Mouse (Mus musculus) gastrocnemius, adult 18-20 months (tissue): ENCODE measurements around the gene Olfr747. TPM values are rescaled to one million over a fixed set of nuclear protein-coding genes. Genes with fewer than 3 reads are reported as not detected.
"Not testable (repeated sequence)": the region's sequence is repeated elsewhere in the genome, so short reads cannot be mapped to it uniquely, and the experiment has no call there.

Source experiments
- DNase-seq: peaks from one replicate; pipeline ENCODE4 v3.0.0; 2021; ENCODE audit warnings: low spot score
- long read RNA-seq, 2 experiments: library from polyadenylated mRNA; stranded (forward); transcript quantifications; one replicate each; pipeline ENCODE4 v2.0.0; 2021
- total RNA-seq, 2 experiments: library from RNA; stranded (reverse); gene quantifications; 2 replicates each; pipeline ENCODE4 v1.2.3; 2021

Gene Olfr747
- not detected for total RNA-seq
- long read RNA-seq, experiment 1: 0 reads
- long read RNA-seq, experiment 2: 0 reads

GRCm38 (mm10) chr14:50693106-50693505 is at the start of gene Olfr747:
TSS of gene Olfr747 (minus strand) at chr14:50693206.
- DNase-seq: no peak

DNA sequence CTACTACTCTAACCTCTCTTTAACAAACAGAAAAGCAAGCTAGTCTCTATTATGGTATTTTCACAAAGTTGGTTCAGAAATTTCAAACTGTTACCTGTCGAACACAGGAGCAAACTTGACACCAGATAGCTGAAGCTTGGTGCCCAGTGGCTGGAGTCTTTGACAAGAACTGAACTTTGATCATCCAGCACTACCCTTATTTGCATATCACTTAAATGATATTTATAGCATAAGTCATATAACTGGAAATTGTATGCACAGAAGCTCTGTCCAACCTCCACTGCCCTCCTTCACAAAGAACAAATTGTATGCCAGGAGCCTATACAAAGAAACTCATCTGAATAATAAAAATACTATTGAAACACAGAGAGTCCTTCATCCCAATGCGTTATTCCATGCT is 48.6 kb upstream of the Olfr747 start:
- no peak for DNase-seq

DNA sequence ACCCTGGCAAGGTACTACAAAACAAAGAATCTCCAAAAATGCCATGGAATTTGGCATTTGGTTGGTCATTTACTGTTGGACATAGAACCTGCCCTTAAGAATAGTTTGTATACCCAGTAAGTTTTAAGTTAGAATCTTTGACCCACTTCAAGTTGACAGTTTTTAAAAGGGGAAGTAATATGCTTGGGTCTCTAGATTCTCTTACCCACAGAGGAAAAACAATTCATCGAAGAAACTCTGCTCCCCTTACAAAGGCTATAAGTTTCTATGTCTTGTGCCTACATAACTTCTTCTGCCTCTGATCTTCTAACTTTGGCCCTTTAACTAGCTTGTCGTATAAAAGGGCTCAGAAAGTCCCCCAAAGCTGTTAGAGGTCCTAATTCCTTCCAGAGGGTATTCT is 47.3 kb upstream of the Olfr747 start:
- no peak for DNase-seq

DNA sequence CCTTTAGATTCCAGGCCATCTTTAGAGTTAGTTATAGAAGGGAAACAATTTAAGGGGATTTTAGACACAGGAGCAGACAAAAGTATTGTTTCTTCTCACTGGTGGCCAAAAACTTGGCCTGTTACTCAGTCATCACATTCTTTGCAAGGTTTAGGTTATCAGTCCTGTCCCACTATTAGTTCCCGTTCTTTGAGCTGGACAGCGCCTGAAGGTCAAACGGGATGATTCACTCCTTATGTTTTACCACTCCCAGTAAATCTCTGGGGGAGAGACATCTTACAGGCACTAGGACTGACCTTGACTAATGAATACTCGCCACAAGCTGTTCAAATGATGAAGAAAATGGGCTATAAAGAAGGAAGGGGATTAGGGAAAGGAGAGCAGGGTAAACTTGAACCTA is 29.4 kb upstream of the Olfr747 start:
- not testable (repeated sequence) for DNase-seq

DNA sequence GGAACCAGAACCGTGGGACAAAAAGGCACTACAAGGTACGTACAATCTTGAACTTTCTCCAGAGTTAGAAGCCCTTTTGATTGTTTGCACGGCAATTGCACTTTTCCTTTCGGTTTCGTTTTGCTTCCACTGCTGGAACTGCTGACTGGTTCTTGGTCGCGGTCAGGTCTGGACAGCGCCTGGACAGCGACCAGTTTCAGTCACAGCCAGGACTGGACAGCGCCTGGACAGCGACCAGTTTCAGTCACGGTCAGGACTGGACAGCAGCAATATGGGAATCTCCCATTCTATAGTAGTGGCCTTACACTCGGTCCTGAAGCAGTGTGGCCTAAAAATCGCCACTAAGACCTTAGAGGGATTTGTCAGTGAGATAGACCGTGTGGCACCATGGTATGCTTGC is 26.9 kb upstream of the Olfr747 start:
- not testable (repeated sequence) for DNase-seq

- DNase-seq: no peak
These were observed 14.1 kb upstream of the Olfr747 start, which contains the start of gene Olfr748 for GRCm38 (mm10) chr14:50707073-50707472. TSS of gene Olfr748 (plus strand) at chr14:50707373.

DNA sequence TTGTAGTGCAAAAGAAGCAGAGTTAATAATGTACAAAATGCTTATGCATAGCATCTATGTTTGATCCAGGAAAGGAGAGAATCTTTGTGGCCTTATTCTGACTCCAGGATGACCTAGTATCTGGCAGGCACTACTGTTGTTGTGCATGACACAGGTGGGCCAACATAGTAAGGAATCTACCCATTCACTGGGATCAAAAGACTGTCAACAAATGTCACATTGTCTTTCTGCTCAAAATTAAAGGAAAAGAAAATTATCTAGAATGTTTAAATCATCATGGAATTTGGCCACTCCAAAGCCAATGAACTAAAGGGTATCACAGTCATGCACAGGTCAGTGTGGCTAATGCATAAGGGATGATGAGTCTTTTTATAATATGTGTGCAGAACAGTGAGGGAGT is 46.2 kb downstream of the Olfr747 start, which contains the start of gene Olfr746:
Gene Olfr746 (plus strand): TSS at position 301 of the 400 bp plus-strand sequence.
- no peak for DNase-seq

- no peak for DNase-seq
These were observed 53.9 kb downstream of the Olfr747 start, which contains the start of gene Olfr745 for GRCm38 (mm10) chr14:50639088-50639487. TSS of gene Olfr745 (plus strand) at chr14:50639388.

Other genes starting within 250 kb of the Olfr747 start
- not detected for gene Olfr740, start 247.7 kb downstream of the Olfr747 start, total RNA-seq
- gene Olfr741, start 220.5 kb downstream of the Olfr747 start, total RNA-seq: not detected
- gene Olfr742, start 189.6 kb downstream of the Olfr747 start, total RNA-seq: not detected
- gene Olfr743, start 171.4 kb downstream of the Olfr747 start, total RNA-seq: not detected
- gene Olfr744, start 78.3 kb downstream of the Olfr747 start, total RNA-seq: not detected
- not detected for gene Olfr745, start 53.8 kb downstream of the Olfr747 start, total RNA-seq
- gene Olfr746, start 46.1 kb downstream of the Olfr747 start, total RNA-seq: not detected
- not detected for gene Olfr748, start 14.2 kb upstream of the Olfr747 start, total RNA-seq
- not detected for gene Olfr749, start 51.9 kb upstream of the Olfr747 start, total RNA-seq
- gene Ttc5, start 92.3 kb upstream of the Olfr747 start, total RNA-seq: 1 to 10 TPM; 5.1 to 6.5 TPM
- under 1 TPM in 1 of 2 experiments, not detected in 1; 0.40 TPM for gene Ccnb1ip1, start 114.5 kb upstream of the Olfr747 start, total RNA-seq
- gene Parp2, start 114.6 kb upstream of the Olfr747 start, total RNA-seq: 1 to 10 TPM; 8.6 to 9.5 TPM
- 1 to 10 TPM; 6.5 to 9.0 TPM for gene Tep1, start 177.4 kb upstream of the Olfr747 start, total RNA-seq
- 100 to 1,000 TPM in 1 of 2 experiments, 10 to 100 TPM in 1; 56.5 to 114 TPM for gene Klhl33, start 204.3 kb upstream of the Olfr747 start, total RNA-seq
- gene Osgep, start 231.7 kb upstream of the Olfr747 start, total RNA-seq: 10 to 100 TPM; 45.9 to 47.5 TPM
- 10 to 100 TPM; 29.1 to 29.2 TPM for gene Apex1, start 231.8 kb upstream of the Olfr747 start, total RNA-seq
- gene Pip4p1, start 237.7 kb upstream of the Olfr747 start, total RNA-seq: 10 to 100 TPM; 16.1 to 16.7 TPM
- 1 to 10 TPM; 3.3 to 4.5 TPM for gene Pnp, start 237.9 kb upstream of the Olfr747 start, total RNA-seq